Mouse (Mus musculus): ENCODE results near the gene Fgfr1op2. TPM values are rescaled to one million over a fixed set of nuclear protein-coding genes. Genes with fewer than 3 reads are reported as not detected.
"Not testable (repeated sequence)": the region's sequence is repeated elsewhere in the genome, so short reads cannot be mapped to it uniquely, and the experiment has no call there.

The Fgfr1op2 gene
- polyA plus RNA-seq (2017; shearing (Covaris generic)) = 100 to 1,000 TPM in 1 of 2 experiments, 10 to 100 TPM in 1; 94.8 to 109 TPM

DNA sequence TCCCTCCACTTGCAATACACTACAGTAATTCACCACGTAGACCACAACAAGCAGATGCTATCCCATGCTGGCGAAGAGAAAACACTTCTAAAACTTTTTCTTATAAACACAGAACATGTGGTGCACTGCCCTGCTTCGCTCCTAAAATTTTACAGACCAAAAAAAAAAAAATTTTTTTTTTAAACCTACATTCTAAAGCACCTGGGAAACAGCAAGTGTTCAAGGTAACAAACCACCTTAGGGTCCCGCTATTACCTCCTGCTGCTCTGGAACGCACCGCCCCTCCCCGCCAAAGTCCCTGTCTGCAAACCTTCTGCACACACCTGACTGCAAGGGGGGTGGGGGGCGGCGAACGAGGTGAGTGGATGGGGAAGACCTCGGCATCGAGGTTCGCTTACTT is at the start of gene Fgfr1op2:
Gene Fgfr1op2, plus strand, starts transcription at position 301 of the 400 bp plus-strand sequence.
- peak; percentile 24 for ATAC-seq

DNA sequence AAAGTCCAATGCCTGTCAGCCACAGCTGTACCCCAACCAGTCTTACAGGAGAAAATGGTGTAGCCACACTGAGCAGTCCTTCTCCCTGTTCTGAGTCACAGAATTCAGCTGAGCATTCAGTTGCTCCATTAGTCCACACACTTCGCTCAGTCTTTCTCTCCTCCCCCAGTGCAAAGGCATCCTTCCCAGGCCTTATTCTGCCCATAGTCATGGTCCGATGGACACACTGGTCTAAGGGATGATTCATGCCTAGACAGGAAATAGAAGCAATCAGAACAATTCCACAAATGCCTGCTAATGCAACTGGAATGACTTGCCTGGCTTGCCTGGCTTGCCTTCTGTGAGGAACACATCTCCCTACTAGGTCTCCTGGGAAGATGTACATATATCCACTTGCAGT is 49.5 kb upstream of the Fgfr1op2 start:
- ATAC-seq = no peak

DNA sequence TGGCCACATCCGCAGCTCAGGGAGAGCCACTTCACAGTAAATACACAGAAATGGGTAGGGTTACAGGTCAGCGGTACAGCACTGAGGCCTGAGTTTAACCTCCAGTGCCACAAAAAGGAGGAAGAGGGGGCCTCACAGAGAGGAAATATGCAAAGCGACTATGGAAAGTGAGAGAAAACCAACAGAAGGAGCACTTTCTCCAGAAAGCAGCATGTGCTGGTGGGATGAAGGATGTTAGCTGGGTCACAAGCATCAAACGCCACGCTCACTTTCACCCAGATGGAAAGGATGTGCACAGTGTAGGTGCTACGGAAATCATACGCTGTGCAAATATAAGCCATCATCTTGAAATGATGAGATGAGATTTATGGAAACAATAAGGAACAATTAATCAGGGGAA is 46.6 kb upstream of the Fgfr1op2 start:
- ATAC-seq = no peak

DNA sequence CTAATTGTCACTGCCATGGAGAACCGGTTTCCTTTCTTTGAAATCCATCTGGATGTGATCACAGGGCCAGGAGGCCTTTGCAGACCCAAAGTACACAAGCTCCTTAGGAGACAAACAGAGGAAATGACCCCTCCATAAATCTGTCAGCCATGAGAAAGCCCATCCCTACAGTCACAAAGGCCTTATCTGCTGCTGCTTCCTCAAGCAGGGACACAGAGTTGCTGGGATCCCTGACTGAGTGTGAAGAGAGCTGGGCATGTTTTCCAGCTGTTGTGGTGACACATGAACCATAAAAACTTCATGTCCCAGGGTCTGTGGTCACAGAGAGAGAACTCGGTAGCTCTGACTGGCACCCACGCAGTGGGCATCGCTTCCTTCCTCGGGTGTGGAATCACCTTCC is 46.2 kb upstream of the Fgfr1op2 start:
- ATAC-seq = no peak

DNA sequence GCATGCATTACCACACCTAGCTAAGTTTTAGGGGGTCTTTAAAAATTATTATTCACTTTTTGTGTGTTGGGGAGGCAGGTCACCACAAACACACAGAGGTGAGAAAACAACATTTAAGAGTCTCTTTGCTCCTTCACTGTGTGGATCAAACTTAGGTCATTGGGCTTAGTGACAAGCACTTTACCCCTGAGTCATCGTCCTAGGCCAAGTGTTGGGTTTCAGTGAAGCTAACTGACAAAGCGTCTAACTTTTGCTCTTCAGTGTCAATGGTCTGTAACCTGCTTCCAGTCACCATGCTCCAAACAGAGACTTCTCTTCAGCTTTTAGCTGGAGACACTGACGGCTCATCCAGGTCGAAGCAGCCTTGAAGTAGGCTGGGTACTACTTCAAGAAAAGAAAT is 43.9 kb upstream of the Fgfr1op2 start:
- ATAC-seq = no peak

DNA sequence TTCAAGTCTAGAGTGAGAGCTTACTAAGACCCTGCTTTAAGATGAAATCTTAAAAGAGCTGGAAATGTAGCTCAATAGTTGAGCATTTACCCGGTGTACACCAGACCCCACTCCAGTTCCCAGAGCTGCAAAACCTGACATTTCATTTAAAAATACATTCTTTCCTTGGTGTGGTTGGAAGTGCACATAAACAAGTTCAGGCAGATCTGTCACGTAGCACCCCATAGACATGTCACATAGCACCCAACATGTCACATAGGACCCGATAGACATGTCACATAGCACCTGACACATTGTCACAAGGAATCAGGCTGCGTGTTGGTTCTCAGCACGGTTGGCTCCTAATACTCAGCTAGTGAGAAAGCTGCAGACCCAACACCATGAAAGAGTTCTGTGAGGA is 41.5 kb upstream of the Fgfr1op2 start:
- no peak for ATAC-seq

DNA sequence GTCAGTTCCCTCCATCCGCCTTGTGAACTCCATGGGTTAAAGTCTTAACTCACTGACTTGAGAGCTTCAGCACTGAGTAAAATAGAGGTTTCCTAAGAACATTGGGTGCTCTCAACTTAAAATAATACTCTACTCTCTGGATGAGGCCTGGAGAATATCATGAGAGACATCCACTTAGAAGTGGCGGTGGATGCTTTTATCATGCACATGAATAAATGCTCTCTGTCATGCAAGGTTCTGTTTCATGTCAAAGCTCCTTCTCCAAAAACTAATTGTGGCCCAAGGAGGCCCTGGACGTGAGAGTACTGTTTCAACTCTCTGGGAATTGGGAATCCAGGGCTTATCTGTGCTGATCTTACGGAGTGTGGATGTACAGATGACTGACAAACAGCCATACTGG is 39.9 kb upstream of the Fgfr1op2 start:
- ATAC-seq = no peak

DNA sequence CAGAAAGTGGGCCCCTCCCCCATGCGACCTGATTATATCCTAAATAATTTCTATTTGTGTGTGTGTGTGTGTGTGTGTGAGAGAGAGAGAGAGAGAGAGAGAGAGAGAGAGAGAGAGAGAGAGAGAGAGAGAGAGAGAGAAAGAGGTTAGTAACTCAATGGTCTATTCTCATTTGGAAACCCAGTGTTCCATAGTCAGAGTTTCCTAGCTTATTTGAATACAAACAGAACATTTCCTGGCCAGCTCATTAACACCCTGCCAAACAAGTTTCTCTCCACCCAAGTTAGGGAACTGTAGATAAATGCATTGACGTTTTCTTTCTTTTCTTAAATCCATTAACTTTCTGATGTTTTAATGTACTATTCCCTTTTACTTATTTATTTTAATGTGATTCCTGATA is 38.9 kb upstream of the Fgfr1op2 start:
- no peak for ATAC-seq

DNA sequence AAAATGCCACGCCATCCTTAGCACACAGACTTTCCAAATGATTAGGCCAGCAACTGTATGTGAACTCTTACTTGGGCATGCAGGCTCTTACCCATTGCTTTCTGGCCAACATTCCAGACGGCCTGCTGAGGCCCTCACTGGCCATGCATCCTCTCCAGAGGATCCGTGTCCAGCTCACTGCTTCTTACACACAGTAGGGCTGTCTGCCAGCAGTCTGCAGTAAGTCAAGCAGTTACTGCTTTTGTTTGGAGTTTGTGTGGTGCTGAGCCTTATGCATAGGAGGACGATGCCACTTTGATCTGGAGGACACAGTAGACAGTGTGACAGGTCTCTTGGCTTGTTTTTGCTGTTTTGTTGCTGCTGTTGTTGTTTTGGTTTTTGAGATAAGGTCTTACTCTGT is 38.3 kb upstream of the Fgfr1op2 start:
- ATAC-seq = no peak

DNA sequence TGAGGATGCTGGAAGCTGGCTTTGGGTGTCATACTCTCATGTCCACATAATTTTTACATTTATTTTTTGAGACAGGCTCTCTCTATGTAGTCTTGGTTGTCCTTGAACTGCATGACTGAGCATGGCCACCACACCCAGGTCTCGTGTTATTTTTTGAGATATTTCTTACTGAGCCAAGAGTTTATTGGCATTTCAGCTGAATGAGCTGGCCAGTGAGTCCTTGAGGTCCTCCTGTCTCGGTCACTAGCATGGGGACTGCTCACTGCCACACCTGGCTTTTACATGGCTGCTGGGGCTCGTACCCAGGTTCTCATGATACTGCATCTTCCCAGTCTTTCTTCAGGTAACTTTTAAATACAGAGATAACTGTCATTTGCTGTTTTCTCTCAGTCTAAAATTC is 36.6 kb upstream of the Fgfr1op2 start:
- ATAC-seq = no peak

DNA sequence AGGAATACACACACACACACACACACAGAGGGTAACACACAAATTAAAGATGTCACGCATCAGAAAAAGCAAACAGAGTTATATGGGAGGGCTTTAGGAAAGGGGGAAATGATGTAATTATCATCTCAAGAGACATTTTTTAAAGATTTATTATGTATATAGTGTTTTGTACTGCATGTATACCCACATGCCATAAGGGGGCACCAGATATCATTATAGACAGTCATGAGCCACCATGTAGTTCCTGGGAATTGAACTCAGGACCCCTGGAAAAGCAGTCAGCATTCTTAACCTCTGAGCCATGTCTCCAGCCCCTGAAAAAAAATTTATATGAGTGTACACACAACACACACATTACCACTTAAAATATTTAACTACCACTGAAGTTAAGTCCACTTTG is 32.4 kb upstream of the Fgfr1op2 start:
- ATAC-seq = no peak

DNA sequence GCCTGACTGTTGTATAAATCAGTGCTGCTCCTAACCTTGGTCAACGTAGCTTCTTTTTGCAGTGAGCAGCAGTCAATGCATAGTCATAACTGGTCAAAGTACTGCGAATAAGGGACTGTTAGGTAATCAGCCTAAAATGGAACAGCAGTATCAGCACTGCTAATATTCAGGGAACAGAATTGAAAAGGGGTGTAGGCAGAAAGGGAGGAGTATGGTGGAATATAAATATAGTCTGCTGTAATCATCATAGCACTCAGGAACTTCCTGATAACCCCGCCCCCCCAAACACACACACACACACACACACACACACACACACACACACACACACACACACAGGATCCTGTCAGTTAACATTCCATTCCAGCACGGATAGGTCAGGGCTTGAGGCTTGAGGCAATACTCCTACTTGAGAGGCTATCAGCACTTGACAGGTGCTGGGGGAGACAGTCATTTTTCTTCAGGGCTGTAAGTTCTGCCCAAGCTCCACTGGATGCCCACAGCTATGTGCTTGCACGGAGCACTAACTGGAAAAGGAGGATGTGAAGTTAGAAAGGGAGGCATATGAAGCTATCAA is 31.6 kb upstream of the Fgfr1op2 start:
- ATAC-seq = no peak

DNA sequence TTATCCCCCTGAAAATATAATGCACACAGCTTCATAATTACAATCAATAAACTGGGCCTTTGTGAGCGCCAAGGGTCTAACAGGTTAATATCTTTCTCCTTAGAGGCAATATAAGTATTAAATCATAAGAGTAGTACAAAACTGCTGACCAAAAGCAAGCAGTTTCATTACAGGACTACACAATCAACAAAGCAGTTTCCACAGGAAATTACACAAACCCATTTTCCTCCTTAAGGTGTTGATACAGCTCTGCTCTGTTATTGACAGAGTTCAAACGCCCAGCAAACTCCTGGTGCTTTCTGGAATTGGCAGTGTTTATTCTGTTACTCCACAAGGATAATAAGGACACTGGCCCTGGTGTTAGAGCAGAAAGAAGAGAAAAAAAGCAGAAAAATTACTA is 26.6 kb upstream of the Fgfr1op2 start:
- ATAC-seq = no peak

DNA sequence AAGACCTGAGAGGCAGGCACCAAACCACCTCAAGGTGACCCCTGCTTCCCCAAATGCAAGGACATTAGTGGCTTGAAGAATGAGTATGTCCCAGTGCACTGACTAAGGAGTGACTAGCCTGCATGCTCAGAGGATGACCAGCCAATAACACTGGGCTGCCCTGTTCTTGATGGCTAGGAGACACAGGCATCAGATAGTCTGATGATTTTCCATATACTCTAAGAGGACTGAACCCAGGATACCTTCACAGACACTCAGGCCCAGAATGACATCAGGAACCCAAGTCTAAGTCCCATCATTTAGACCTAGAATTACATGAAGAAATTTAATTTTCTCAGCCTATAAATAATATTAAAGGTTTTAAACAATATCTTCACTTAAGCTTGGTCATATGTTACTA is 25.7 kb upstream of the Fgfr1op2 start:
- no peak for ATAC-seq

DNA sequence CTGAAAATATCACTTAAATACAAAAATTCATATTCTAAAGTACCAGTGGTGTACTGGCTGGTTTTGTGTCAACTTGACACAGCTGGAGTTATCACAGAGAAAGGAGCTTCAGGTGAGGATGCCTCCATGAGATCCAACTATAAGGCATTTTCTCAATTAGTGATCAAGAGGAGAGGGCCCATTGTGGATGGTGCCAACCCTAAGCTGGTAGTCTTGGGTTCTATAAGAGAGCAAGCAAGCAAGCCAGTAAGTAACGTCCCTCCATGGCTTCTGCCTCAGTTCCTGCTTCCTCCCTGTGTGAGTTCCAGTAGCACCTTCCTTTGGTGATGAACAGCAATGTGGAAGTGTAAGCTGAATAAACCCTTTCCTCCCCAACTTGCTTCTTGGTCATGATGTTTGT is 14.5 kb upstream of the Fgfr1op2 start:
- ATAC-seq = not testable (repeated sequence)

DNA sequence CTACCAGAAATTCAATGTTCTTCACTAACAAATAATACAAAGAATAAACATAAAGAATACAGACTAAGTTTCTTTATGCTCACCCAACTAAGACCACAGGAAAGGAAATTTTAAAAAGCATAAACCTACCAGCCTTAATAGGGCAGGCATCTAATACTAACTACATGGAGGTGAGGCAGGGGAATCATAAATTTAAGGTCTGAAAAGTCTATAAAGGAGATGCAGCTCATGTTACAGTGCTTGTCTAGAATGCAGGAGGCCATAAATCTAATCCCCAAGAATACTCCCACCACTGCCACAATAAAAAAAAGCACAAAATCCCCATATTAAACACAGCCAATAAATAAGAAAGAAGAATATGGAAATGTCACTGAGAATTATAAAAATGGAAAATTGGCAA is 4.9 kb upstream of the Fgfr1op2 start:
- ATAC-seq = no peak

DNA sequence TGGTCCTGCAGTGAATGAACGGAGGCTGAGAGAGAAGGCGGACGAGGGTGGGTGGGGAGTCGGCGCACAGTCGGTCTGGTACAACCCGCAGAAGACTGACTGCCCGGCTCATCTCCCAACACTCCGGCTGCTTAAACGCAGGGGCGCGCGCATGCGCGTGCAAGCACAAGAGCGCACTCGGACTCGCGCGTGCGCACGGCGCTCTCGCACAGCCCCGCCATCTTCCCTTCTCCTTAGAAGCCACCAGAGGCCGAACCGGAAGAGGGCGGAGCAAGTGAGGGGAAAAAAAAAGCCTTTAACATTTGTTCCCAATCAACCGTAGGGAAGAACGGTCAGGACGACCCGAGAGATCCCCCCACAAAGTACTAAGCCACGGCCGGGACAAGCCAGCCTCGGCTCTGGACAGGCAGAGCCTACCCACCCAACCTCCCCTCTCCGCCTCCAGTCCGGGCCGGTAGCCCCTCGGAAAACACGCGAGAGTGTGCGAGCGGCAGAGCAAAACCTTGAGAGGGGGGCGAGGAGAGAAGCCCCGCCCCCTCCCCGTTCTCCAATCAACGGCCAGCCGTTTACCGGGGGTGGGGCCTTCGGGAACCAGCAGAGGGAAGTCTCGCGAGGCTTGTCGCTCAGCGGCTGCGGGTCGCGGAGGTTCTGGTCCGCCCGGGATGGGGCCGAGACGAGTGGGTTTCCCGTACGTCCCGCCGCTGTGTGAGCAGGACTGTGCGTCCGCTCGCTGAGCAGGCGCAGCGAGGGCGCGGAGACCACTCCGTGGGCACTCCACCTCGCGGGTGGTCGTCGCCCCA is 507 bp downstream of the Fgfr1op2 start, which contains the start of gene Ints13:
Gene Ints13, minus strand, starts transcription at position 526 of the 800 bp plus-strand sequence.
- peak; percentile 79 for ATAC-seq

DNA sequence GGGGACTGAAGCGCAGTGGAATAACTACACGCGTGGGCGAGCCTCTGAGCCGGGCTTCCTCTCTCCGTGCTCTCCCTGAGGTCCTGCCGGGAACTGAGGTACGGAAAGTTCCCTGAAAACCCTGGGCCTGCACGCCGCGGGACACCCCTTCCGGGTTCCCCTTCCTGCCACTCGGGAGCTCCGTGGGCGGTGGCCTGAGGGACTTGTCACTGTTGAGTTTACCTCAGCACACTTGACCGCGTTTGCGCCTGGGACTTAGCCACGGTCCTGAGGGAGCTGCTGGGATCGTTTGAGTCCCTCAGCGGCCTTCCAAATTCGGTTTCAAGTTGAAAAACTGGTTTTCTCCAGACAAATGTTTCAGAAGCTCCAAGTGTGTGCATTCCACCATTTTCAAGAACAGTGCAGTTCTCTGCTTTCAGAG is 1.1 kb downstream of the Fgfr1op2 start:
- ATAC-seq = peak; percentile 33

DNA sequence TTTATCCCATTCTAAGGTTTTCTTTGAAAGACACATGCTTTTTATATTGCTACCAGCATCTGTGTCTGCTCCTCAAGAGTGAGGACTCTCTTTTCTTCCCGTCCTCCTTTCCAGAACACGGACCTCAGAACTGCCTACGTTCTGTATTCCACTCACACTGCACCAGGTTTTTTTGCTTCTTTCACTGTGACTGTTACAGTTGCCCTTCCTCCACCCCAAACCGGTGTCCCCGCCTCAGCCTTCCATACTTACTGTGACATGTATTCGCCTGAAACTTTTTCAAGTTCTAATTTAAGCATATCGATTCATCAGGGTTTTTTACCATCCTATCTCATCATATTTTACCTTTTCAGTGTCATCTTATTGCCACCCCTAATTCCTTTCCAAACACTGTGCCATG is 1.6 kb downstream of the Fgfr1op2 start:
- peak; percentile 7 for ATAC-seq

DNA sequence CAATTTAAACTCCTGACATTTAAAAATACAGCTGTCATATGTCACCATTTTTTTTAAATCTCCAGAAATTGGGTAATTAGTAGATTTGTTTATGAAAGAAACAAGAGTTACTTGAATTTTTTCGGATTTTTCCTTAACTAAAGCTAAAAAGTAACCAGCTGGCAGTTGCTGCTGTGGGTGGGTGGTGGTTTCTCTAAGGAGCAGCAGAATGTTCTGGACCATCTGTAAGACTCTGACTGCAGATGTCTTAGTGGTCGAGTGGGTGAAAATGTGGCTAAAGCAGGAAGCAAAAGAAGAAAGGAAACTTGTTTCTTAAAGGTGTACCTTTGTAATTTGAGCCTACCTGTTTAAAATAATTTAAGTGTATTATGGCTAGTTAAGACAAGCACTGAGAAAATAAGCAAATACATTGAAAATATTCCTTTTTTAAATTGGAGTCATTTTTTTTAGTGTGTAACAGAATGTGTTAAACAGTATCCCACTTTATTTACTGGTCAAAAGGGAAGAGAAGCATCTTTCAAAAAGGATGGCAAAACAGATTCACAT is 3.5 kb downstream of the Fgfr1op2 start:
- no peak for ATAC-seq

DNA sequence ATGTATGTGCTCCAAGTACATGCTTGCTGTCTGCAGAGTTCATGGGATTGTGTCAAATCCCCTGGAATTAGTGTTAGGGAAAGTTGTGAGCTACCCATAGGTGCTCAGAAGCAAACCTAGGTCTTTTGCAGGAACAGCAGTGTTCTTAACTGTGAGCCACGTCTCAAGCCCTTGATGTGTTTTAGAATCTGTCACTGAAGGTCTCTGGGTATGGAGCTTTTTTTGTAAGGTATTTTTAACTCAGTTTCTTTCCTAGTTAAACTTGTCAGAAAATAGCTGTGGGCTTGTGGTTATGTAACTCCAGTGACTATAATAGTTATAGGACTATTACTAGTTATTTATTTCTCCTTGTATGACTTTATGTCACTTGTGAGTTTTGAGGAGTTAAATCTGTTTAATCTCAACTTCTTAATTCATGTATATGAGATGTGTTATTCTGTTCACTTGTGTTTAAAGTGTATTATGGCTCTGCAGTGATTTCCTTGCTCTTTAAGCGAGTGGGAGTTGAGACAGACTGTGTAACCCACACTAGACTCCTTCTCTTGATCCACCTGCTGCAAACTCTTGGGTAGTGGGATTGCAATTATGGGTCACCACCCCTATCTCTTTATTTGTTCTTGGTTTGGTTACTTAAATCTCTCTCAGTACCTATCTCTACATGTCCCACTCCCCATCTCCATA is 6.5 kb downstream of the Fgfr1op2 start:
- no peak for ATAC-seq

DNA sequence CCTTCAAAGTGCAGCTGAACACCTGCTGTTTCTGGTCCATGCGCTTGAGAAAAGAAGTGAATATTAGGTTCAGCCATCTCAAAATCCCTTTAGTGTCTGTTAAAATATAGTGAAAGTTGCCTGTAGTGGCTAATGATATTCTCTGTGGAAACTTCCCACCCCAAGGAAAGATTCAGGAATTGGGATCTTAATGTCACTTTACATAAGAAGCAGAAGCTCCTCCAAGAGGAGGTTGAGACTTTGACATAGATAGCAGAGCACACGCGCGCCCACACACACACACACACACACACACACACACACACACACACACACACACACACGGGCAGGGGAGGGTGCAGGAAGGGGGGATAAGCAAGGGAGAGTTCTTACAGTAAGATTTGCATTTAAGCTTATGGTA is 8.1 kb downstream of the Fgfr1op2 start:
- no peak for ATAC-seq

DNA sequence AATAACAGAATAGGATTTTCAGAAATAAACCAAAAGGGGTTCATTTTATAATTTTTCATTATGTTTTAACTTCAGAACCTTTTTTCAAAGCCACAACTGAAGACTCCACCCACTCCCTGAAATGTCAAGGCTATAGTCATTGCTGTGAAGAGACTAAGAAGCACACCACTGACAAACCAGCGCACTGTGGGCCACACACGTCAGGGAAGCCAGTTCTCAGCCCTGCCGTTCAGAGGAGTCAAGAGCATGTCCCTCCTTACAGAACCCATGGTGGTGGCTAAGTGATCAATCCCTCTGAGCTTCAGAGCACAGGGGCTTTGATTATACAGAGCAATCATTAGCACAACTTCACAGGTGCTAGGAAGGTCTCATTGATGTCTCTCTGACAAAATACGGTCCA is 25.6 kb downstream of the Fgfr1op2 start:
- no peak for ATAC-seq

DNA sequence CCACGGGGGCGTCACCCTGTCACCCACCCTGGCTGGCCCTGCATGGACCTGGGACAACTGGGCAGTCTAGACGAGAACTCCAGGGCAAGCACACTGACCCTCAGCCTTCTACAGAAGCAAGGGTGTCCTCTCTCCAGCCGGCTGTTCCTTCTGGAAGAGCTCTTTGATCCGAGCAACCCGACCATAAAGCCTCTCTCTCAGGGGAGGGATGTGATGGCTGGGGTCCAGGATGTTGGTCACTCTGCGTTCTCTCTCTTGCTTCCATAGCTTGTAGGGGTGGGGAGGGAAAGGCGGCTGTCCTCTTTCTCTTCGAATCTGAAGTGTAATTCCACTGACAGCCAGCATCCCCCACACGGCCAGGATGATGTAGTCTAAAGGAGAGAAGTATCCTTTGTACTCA is 26.6 kb downstream of the Fgfr1op2 start:
- ATAC-seq = no peak

Data from activated CD4-positive, CD25-positive, alpha-beta regulatory T cell, adult 4 months (primary cell).